Mouse (Mus musculus) adrenal gland, postnatal 25 days (tissue): ENCODE results near the gene Prdx6b. TPM values are rescaled to one million over a fixed set of nuclear protein-coding genes. Genes with fewer than 3 reads are reported as not detected.

Experiments
- DNase-seq: peaks from one replicate; pipeline ENCODE4 v3.0.0; 2021; ENCODE audit warnings: mixed read lengths
- total RNA-seq: library from RNA; stranded (reverse); gene quantifications from 2 replicates; pipeline ENCODE4 v1.2.3, GENCODE M21; 2021

Gene Prdx6b
- total RNA-seq, 1 experiment from 2014 or later: not detected

DNA sequence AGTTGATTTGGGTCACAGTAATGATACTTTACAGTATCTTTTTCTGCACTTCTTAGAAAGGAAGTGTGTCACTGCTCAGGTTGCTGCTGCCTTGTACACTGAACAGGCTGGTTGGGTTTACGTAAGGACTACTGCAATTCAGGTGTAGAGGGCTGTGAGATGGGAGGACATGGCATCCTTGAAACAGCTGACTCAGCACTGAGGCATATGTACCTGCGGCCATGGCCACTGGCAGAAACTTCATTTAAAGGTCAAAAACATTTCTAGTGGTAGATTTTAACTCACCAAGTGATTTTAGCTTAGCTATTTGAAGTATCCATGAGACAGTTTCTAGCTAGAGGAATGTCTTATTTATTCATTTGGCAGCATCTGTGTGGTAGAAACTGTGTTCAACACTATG, 33.5 kb downstream of the Prdx6b start:
- DNase-seq: no peak

GRCm38 (mm10) chr2:80327272-80327671, 35.0 kb downstream of the Prdx6b start:
- DNase-seq: no peak

- no peak for DNase-seq
Observed at GRCm38 (mm10) chr2:80328961-80329653, 36.8 kb downstream of the Prdx6b start.

GRCm38 (mm10) chr2:80340537-80340936, 48.3 kb downstream of the Prdx6b start:
- DNase-seq: no peak

Other genes starting within 250 kb of the Prdx6b start
- gene Pde1a, start 163.0 kb upstream of the Prdx6b start, total RNA-seq: 17.1 and 18.6 TPM in 2 replicates
- 45.6 and 55.0 TPM in 2 replicates for gene Dnajc10, start 23.0 kb downstream of the Prdx6b start, total RNA-seq
- 175 and 335 TPM in 2 replicates for gene Frzb, start 155.2 kb downstream of the Prdx6b start, total RNA-seq